Mouse (Mus musculus) kidney, adult 2 months (tissue): ENCODE measurements around the gene Plekhg6. TPM values are rescaled to one million over a fixed set of nuclear protein-coding genes. Genes with fewer than 3 reads are reported as not detected.

Source experiments
- DNase-seq: peaks from one replicate; pipeline ENCODE4 v3.0.0; 2021
- H3K27ac ChIP-seq: fragments of 200-500 bp; 2 replicates; pipeline ENCODE4 v1.5.1; 2012; ENCODE audit warnings: low read depth, low read length, control low read depth, inconsistent platforms; ENCODE audit not compliant: insufficient read depth
- H3K27me3 ChIP-seq: fragments of 200-500 bp; replicated peaks from 2 replicates; pipeline ENCODE4 v1.6.1; 2012; ENCODE audit warnings: mild to moderate bottlenecking, moderate library complexity, low read length, inconsistent platforms; ENCODE audit not compliant: control insufficient read depth, insufficient read depth
- H3K36me3 ChIP-seq: fragments of 200-500 bp; 2 replicates; pipeline ENCODE4 v1.6.1; 2012; ENCODE audit warnings: mild to moderate bottlenecking, moderate library complexity, low read length, inconsistent platforms; ENCODE audit not compliant: control insufficient read depth, insufficient read depth
- H3K4me1 ChIP-seq: fragments of 200-500 bp; 2 replicates; pipeline ENCODE4 v1.6.1; 2011; ENCODE audit warnings: low read length; ENCODE audit not compliant: control insufficient read depth, insufficient read depth
- H3K4me3 ChIP-seq: fragments of 200-500 bp; 2 replicates; pipeline ENCODE4 v1.5.1; 2011; ENCODE audit warnings: mild to moderate bottlenecking, low read depth, low read length, control low read depth; ENCODE audit not compliant: insufficient read depth
- CTCF ChIP-seq: fragments of 200-500 bp; conservative IDR thresholded peaks from 2 replicates; pipeline ENCODE4 v1.5.1; 2011; ENCODE audit warnings: low read depth, mild to moderate bottlenecking, control low read depth, low read length, moderate library complexity, mixed read lengths; ENCODE audit not compliant: insufficient read depth, insufficient read length
- POLR2A ChIP-seq: fragments of 200-500 bp; IDR thresholded peaks from one replicate; pipeline ENCODE4 v1.6.1; 2011; ENCODE audit warnings: low read depth, low read length, control low read depth
- WGBS: fragments of 180-500 bp; shearing (Covaris S2); methylation state at CpG from one replicate; pipeline ENCODE4 v1.1.7; 2018; 5-methylcytosine and 5-hydroxymethylcytosine counted together
- polyA plus RNA-seq: library from polyadenylated mRNA; depleted of rRNA; stranded (reverse); fragments of >200 nt; gene quantifications from 2 replicates; pipeline ENCODE4 v1.2.3, GENCODE M21; 2012; rRNA removed

Plekhg6 gene
- polyA plus RNA-seq, 1 experiment: 6.1 TPM

DNA sequence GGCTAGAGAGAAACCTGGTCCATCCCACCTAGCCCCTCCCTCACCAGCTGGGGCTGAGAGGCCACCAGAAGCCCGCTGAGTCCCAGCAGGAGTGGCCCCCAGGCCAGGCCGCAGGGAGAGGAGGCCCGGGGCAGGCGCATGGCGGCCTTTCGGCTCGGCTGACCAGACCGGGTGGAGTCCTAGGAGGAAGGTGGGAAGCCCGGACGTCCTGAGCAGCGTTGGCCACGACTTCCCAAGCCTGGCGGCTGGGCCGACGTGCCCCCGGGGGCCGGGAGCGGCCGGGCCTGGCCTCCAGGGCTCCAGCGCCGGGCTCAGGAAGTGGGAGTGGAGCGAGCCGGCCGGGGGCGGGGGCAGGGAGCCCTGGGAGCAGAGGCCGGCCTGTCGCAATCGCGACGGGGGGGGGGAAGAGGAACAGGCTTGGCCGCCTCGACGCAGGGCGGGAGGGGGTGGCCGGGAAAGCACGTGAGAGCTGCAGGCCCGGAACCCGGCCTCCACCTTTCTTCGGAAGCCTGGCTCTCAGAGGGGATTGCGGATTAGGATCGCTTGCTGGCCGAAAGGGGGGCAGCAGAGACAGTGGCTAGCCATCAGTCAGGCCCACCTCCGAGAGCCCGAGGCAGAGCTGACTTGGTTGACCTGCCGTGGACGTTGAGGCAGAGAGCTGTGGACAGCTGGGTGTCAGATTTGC, 66.9 kb downstream of the Plekhg6 start, which contains the start of gene Ltbr:
TSS of gene Ltbr (minus strand) at position 340 of the 685 bp plus-strand sequence.
- TF ChIP-seq CTCF: no peak
- peak; percentile 20 for TF ChIP-seq POLR2A
- Histone ChIP-seq H3K4me3 (peak within 1 kb of the TSS; percentile 80), H3K36me3 (no peaks in the 10 kb centered on the region; the same call in none of the 2 replicates), H3K27ac (peak within 1 kb of the TSS; percentile 85), H3K27me3 (no peaks in the 10 kb centered on the region), H3K4me1 (peaks cover 11% of the 10 kb centered on the region)
- peak; percentile 95 for DNase-seq
- WGBS: under 1% methylated on average over 45 of the region's 46 CpGs

Other genes starting within 250 kb of the Plekhg6 start
- 15.5 and 16.5 TPM in 2 replicates for gene Nop2, start 248.9 kb downstream of the Plekhg6 start, polyA plus RNA-seq
- 35.0 and 36.4 TPM in 2 replicates for gene Iffo1, start 235.6 kb downstream of the Plekhg6 start, polyA plus RNA-seq
- 7,324 and 7,933 TPM in 2 replicates for gene Gapdh, start 214.3 kb downstream of the Plekhg6 start, polyA plus RNA-seq
- 15.6 and 18.7 TPM in 2 replicates for gene Ncapd2, start 189.1 kb downstream of the Plekhg6 start, polyA plus RNA-seq
- gene Mrpl51, start 189.0 kb downstream of the Plekhg6 start, polyA plus RNA-seq: 102 and 110 TPM in 2 replicates
- 19.1 and 19.8 TPM in 2 replicates for gene Vamp1, start 165.2 kb downstream of the Plekhg6 start, polyA plus RNA-seq
- 16.0 and 16.4 TPM in 2 replicates for gene Tapbpl, start 148.9 kb downstream of the Plekhg6 start, polyA plus RNA-seq
- 0.64 and 7.0 TPM in 2 replicates for gene Cd27, start 143.8 kb downstream of the Plekhg6 start, polyA plus RNA-seq
- 0.39 and 0.86 TPM in 2 replicates for gene Tuba3a, start 94.8 kb downstream of the Plekhg6 start, polyA plus RNA-seq
- gene Ltbr, start 66.9 kb downstream of the Plekhg6 start, polyA plus RNA-seq: 97.1 and 116 TPM in 2 replicates
- gene Scnn1a, start 60.1 kb downstream of the Plekhg6 start, polyA plus RNA-seq: 83.5 and 89.5 TPM in 2 replicates
- 98.6 and 109 TPM in 2 replicates for gene Tnfrsf1a, start 31.4 kb downstream of the Plekhg6 start, polyA plus RNA-seq
- gene Cd9, start 114.0 kb upstream of the Plekhg6 start, polyA plus RNA-seq: 138 and 140 TPM in 2 replicates
- 14.6 and 16.8 TPM in 2 replicates for gene Vwf, start 166.0 kb upstream of the Plekhg6 start, polyA plus RNA-seq